Mouse (Mus musculus) heart, adult 2 months (tissue): ENCODE measurements around the gene Olfr593.

Experiments used
- CTCF ChIP-seq: fragments of 200-600 bp; IDR thresholded peaks from 2 replicates; pipeline ENCODE4 v1.8.1; 2022; ENCODE audit warnings: antibody characterized with exemption, mild to moderate bottlenecking, moderate library complexity
- EP300 ChIP-seq: fragments of 200-500 bp; IDR thresholded peaks from 2 replicates; pipeline ENCODE4 v1.6.1; 2011; ENCODE audit warnings: low read depth, low read length, control low read depth; ENCODE audit not compliant: insufficient read depth
- POLR2A ChIP-seq: fragments of 200-500 bp; IDR thresholded peaks from 2 replicates; pipeline ENCODE4 v1.6.1; 2011; ENCODE audit warnings: mild to moderate bottlenecking, low read depth, low read length, control low read depth; ENCODE audit not compliant: insufficient read depth

GRCm38 (mm10) chr7:103216696-103217095 is 5.0 kb downstream of the Olfr593 start, which contains the start of gene Olfr594:
- no peak for TF ChIP-seq EP300
- TF ChIP-seq CTCF: no peak
- no peak for TF ChIP-seq POLR2A
